Mouse (Mus musculus) adrenal gland, postnatal 10 days (tissue): ENCODE measurements around the gene Bcl2l10. TPM values are rescaled to one million over a fixed set of nuclear protein-coding genes. Genes with fewer than 3 reads are reported as not detected.

Experiments used
- DNase-seq: peaks from one replicate; pipeline ENCODE4 v3.0.0; 2021; ENCODE audit warnings: mixed read lengths
- long read RNA-seq, 2 experiments: library from polyadenylated mRNA; stranded (forward); transcript quantifications; one replicate each; pipeline ENCODE4 v2.0.0; 2021
- total RNA-seq, 2 experiments: library from RNA; stranded (reverse); gene quantifications; 2 replicates each; pipeline ENCODE4 v1.2.3; 2021

The Bcl2l10 gene
- under 1 TPM in 1 of 2 experiments, not detected in 1; 0.33 TPM for total RNA-seq
- long read RNA-seq, experiment 1 = 0 reads
- long read RNA-seq, experiment 2 = 0 reads

DNA sequence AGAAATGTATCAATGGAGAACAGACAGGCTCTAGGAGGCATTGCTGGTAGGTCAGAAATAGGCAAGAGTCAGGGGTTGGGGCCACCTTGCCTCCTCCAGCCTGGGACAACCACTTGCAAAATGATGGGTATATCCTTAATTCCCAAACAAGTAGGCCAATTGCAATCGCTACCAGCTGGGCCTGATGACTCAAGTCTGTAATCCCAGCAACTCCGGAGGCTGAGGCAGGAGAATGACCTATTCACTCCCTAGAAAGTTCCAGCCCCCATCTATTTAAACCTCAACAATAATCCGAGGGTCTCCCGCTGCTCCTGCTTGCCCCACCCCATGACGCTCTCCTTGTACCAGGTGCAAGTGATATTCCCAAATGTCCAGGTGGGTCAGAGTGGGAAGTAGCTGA, at the start of gene Bcl2l10:
Bcl2l10 (plus strand) TSS at position 301 of the 400 bp plus-strand sequence.
- DNase-seq = no peak

DNA sequence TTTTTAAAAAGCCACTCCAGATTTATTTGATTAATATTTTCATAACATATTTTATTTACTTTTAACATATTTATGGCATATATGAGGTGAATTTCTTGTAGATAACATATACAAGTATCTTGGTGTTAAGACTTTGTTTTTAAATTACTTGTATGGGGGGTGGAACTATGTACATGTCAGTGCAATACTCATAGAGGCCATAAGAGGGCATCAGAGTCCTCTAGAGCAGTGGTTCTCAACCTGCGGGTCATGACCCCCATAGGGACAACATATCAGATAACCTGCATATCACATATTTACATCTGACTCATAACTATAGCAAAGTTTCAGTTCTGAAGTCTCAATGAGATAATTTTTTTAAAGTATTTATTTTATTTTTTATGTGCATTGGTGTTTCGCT, 48.2 kb upstream of the Bcl2l10 start:
- DNase-seq = no peak

DNA sequence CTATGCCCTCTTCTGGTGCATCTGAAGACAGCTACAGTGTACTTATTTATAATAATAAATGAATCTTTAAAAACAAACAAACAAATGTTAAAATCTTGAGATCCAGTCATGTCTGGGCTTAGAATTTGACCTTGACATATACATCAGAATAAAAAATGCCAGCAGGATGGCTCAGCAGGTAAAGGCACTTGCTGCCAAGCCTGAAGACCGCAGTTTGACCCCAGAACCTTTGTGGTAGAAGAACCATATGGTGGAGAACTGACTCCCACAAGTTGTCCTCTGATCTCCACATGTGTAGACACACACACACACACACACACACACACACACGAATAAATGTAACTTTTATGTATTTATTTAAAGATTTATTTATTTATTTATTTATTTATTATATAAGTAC, 44.5 kb upstream of the Bcl2l10 start:
- no peak for DNase-seq

GRCm38 (mm10) chr9:75303701-75304261, 43.8 kb upstream of the Bcl2l10 start:
- no peak for DNase-seq

- no peak for DNase-seq
Observed at GRCm38 (mm10) chr9:75304286-75304685, 43.3 kb upstream of the Bcl2l10 start.

DNA sequence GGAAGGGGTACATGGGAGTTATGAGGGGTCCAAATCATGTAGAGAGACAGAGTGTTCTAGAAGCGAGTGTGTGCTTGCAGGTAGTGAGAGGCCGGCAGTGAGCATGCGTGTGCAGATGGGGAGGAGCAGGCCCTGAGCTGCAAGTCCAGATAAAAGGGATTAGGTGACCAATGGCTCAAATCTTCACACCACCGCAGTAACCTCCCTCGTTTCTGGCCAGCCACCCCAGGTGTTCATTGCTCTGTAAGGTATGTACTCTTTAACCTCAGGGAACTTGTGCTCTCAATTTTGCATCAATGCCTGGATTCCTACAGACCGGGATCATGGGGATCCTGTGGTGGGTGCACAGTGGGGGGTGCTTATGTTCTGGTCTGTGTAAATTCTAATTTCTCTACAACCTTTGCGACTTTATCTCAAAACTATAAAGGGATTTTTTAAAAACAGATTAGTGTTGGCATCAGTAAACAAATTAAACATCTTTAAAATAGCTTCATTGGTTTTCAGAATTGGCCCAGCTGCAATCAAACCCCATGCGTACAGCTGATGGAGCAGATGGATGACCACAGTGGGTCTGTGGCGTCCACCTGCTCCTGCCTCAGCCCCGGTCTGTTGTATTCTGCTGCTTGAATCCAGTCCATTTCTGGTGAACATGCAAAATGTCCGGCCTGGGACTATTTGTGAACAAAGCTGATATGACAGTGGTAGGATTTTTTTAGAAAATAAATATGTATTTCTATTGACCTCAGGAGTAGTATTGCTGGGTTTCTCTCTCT, 41.2 kb upstream of the Bcl2l10 start, which contains the start of gene Gnb5:
Gnb5 (plus strand) TSS at position 163 of the 773 bp plus-strand sequence.
- DNase-seq = no peak

DNA sequence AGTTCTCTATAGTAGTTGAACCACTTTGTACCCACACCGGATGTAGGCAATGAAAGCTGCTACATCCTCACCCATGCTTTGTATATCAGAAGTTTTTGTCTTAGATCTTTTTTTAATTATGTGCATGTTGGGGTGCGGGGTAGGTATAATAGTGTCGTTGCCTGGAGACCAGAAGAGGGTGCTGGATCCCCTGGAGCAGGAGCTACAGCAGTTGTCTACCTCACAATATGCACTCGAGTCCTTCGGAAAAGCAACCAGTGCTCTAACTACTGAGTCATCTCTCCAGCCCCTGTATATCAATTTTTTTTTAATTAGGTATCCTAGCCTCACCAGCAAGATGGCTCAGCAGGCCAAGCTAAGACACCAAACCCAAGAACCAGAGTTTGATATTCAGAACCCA, 40.5 kb upstream of the Bcl2l10 start:
- DNase-seq = no peak

DNA sequence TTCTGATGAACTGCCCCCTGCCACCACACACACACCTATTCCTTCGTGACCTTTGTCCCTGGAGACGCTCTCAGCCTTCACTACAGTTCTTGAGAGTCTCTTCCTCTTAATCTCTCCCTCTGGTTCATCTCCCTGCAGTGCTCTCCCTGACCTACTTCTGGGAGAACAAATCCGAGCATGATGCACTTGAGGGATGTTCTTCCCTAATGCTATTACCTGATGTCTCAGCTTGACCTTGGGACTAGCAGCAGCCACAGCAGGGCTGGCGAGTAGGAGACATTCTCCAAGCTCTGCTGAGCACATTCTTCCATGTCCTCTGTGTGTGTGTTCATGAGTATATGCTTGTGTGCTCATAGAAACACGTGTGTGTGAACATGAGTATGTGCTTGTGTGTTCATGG, 38.9 kb upstream of the Bcl2l10 start:
- DNase-seq = no peak

DNA sequence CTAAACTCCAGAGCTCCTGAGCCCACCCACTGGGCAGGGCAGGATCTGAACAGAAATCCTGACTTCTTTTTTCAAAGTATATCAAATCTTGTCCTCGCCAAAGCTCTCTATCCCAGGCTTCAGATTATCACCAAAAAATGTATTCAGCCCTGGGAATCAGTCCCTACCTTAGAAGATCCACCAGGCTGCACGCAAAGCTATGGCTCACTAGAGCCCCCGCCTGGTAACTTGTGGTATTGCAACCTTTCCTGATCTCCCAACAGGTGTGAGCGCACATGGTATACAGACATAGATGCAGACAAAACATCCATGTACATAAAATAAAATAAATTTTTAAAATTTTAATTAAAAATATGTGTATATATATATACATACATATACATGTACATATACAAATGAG, 35.5 kb upstream of the Bcl2l10 start:
- DNase-seq = peak; percentile 88

DNA sequence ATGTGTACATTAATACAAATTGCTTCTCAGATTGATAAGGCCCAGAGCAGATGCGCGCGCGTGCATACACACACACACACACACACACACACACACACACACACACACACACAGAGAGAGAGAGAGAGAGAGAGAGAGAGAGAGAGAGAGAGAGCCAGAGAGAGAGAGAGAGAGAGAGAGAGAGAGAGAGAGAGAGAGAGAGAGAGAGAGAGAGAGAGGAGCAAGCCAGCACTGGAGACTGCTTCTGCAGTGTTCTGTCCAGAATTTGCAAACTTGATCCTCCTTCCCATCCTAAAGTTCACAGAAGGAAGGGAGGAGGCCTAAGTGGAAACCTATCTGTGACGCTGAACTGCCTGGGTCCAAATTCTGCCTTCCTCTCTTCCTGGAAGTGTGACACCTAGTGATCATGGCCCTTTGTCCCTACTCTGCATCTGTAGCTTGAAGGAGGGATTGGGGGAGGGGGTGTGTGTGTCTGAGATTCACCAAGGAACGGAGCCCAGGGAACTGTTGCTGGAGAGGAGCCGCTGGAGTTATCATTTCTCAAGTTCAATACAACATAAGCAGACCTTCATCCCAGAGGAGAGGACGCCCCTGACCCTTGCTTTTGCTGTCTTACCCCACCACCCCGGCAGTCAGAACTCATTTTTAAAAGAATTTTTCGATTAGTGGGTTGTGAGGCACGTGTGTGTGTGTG, 34.3 kb upstream of the Bcl2l10 start:
- DNase-seq = no peak

DNA sequence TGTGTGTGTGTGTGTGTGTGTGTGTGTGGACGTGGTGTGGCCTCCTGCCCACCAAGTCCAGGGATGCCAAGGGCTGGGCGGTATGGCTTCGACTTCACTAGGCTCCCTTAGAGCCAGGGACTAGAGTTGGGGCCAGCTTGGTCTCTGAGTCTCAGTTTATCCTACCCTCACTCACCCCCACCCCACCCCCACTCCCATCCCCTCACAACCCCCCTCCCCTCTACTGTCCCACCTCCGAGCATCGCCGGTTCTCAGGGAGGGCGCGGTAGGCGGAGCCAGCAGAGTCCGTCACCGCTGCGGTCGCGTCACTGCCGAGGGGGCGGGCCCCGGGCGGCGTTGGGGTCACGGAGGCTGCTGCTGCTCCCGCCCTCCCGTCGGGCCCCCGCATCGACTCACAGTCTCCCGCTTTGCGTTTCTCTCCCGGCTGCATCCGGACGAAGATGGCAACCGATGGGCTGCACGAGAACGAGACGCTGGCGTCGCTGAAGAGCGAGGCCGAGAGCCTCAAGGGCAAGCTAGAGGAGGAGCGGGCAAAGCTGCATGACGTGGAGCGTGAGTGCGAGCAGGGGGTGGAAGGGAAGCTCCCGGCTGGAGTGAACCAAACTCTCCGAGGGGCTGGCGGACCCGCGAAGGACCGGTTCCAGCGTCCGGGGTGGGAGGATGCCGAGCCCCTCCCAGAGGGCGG, 33.6 kb upstream of the Bcl2l10 start:
- DNase-seq = peak; percentile 90

GRCm38 (mm10) chr9:75314517-75315105, 32.9 kb upstream of the Bcl2l10 start:
- DNase-seq = peak; percentile 33

GRCm38 (mm10) chr9:75315238-75315637, 32.3 kb upstream of the Bcl2l10 start:
- DNase-seq = no peak

DNA sequence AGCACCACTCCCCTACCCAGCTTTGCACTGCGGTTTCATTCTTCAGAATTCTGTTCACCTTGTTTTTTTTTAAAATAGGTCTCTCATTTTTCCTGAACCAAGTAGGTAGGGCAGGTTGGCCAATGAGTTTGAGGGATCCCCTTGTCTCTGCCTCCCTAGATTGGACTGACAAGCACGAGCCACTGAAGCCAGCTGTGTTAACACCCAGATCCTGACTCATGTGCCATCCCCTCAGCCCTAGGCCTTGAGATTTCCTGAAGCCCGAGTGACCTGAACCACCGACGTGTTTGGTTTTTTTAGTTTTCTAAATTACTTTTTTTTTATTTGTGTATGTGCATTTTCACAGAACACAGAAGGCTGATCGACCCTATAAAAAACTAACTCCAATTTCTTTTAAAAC, 30.8 kb upstream of the Bcl2l10 start:
- peak; percentile 22 for DNase-seq

- DNase-seq = peak; percentile 20
Observed at GRCm38 (mm10) chr9:75318196-75318595, 29.4 kb upstream of the Bcl2l10 start.

GRCm38 (mm10) chr9:75319365-75319764, 28.2 kb upstream of the Bcl2l10 start:
- peak; percentile 31 for DNase-seq

GRCm38 (mm10) chr9:75322099-75322885, 25.3 kb upstream of the Bcl2l10 start:
- DNase-seq = no peak

GRCm38 (mm10) chr9:75328047-75328446, 19.5 kb upstream of the Bcl2l10 start:
- DNase-seq = no peak

- no peak for DNase-seq
Observed at GRCm38 (mm10) chr9:75330821-75331220, 16.7 kb upstream of the Bcl2l10 start.

- no peak for DNase-seq
Observed at GRCm38 (mm10) chr9:75334440-75334839, 13.1 kb upstream of the Bcl2l10 start.

DNA sequence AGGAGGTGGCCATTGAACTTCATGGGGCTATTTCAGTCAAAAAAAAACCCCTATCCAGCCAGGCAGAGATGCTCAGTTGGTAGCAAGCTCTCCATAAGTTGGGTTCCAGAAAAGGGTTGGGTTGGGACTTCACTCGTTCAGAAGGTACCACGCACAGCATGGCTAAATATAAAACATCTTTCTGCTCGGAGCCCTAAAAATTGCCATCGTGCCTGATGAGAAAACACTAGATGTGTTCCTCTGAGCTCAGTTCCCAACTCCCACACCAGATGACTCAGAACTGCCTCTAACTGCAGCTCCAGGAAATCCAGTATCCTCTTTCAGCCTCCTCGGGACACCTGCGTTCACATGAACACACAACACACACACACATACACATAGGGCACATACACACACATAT, 9.5 kb upstream of the Bcl2l10 start:
- no peak for DNase-seq
